Mouse (Mus musculus) right cerebral cortex, postnatal 36 days (tissue): ENCODE results near the gene 4930432M17Rik.

Source experiments
- DNase-seq, 2 experiments: peaks; one replicate each; pipeline ENCODE4 v3.0.0; 2022; ENCODE audit warnings: low spot score in 2 of 2, mixed read lengths in 1 of 2

Gene 4930432M17Rik

DNA sequence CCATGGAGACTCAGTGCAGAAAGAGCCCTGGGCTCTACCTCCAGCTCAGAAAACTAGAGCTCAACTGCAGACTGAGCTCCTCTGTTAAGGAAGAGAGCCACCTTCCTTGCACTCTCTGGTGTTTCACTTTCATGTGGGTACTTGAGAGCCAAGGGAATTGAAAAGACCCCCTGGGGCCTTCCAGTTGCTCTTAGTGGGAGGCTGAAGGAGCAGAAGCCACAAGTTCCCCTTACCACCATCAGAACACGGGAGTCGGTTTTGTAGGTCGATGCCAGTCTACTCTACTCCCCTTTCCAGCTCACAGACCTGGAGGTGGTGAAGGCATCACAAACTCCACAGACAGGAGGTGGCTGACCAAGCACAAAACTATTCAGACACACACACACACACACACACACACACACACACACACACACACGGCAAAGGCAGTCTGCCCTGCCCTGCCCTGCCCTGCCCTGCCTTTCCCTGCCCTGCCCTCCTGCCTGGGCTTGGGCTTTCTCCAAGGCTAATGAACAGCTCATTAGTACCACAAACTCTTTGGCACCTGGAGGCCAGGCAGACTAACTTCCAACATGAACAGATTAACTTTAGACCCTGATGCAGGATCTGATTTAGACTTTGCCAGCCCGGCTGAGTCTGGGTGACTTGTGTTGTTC, 1.7 kb downstream of the 4930432M17Rik start:
- DNase-seq: no peak

GRCm38 (mm10) chr3:121678935-121679334, 8.4 kb downstream of the 4930432M17Rik start:
- no peak for DNase-seq

GRCm38 (mm10) chr3:121679443-121679842, 8.9 kb downstream of the 4930432M17Rik start:
- DNase-seq: no peak

DNA sequence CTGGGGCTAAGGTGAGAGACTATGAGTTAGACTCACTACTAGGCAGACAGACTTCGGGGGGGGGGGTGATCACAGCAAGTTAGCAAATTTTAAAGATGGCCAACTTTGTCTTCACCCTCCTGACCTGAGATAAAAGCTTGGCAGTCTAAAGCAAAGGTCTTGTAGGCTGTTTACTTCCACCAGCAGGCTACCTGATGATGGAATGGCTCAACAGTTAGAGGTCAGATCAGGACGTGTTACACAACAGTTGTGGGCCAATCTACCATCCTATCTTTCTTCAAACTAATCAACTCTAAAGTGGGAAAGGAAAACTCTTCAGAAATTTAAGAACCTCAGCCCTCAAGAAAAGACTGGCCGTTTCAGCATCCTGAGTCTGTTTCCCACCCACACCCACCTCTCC, 9.6 kb downstream of the 4930432M17Rik start:
- DNase-seq: no peak

DNA sequence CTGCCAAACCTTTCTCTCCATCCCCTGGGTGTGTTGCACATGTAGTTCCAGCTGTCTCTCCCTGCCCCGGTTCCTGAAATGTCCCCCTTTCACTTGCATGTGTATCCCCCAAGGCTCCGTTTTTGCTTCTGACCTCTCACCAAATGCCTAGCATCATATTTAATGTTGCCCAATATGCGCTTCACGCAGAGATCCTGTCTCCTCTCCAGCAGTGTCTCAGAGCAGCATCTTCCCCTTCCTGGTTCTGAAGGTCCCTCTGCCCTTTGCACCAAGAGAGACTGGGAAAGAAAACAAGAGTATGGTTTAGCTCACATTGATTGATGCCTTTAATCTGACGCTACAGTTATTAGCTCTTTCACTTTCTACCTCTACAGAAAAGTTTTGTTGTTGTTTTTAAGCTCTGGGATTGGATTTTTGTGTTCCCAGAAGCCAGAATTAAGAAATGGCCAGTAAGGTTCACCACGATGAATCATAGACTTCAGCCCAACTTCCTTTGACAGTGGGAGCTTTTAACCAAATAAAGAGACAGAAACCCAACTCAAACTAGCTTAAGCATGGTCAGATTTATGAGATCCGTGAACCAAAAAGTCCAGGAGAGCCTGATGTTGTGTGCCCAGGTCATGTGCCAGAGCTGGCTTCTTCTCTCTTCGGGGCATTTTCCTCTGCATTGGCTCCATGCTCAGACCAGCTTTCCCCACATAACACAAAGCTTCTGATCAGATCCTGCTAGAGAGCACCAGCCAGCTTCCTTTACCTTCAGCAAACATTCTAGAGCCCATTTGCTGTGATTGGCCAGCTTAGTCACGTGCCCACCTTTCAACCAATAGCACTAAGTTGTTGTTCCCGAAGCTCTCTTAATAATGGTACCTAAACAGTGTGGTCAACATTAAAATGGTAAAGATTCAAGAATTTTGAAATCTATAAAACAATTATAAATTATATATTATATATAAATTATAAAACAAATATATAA, 12.2 kb downstream of the 4930432M17Rik start:
- DNase-seq: no peak

DNA sequence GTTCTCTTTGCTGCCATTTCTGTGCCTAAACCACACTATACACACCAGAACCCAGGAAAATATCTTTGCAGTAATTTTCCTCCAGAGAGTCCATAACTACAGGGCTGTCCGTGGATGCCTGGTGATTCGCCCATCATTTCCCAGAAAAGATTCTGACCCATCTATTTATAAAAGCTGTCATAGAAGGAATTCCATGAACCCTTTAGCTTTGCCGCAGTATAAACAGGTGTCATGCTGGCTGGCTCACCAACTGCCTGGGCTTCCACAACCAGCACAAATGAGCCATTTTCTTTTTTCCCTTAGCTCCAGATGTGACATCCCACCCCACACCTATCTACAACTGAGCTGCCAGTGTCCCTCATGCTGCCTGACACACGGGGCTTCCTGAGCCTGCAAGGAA, 14.0 kb downstream of the 4930432M17Rik start:
- DNase-seq: no peak

GRCm38 (mm10) chr3:121684963-121685362, 14.4 kb downstream of the 4930432M17Rik start:
- DNase-seq: no peak

DNA sequence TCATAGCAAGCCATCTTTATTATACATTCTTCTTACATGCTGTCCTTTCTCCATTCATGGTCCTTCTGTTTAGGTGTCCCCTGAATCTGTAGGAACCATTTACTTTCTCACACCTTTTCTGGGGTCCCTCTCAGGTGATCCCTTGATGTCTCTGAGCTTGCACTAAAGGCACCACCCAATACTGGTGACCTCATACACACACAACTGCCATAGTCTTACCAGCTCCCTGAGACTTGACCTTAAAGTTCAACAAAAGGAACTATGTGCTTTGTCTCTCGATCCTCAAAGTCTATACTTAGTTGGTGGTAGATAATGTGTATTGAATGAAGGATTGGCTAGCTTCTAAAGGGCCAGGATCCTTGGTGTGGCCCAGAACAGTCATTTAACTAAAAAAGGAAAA, 15.4 kb downstream of the 4930432M17Rik start:
- no peak for DNase-seq

GRCm38 (mm10) chr3:121686408-121686911, 15.9 kb downstream of the 4930432M17Rik start:
- DNase-seq: no peak

DNA sequence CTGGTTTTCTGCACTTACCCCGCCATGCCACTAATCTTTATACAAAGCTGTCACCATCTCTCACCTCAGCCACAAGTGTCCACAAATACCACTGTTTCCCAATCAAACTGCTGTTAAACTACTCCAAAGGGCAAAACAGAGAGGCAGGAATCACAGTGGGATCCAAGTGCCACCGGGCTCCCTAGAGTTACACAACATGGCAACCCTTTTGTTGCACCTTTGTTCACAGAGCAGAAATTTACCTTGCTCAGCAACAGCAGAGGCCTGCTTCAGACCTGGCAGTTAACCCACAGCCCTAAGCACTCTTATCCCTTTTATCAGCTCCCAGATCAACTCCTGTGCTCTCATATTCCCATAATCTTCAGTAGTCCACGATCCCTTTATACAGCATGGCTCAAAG, 17.2 kb downstream of the 4930432M17Rik start:
- DNase-seq: no peak

DNA sequence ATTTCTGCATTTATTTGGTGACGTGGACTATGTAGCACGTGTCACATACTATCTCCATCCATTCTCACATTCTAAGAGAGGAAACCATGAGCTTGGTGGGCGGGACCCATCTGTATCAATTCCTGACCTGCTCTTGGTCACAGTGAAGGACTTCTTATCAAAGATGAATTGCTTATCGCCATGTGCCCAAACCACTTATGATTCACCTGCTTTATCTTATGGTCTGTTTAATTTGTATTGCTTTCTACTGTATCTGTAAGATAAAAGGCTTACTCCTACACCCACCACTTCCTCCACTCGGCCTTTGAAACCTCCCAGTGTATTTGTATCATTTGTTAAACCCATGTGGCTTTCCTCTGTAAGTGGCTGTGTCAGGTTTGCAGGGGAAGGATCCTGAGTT, 18.5 kb downstream of the 4930432M17Rik start:
- no peak for DNase-seq

DNA sequence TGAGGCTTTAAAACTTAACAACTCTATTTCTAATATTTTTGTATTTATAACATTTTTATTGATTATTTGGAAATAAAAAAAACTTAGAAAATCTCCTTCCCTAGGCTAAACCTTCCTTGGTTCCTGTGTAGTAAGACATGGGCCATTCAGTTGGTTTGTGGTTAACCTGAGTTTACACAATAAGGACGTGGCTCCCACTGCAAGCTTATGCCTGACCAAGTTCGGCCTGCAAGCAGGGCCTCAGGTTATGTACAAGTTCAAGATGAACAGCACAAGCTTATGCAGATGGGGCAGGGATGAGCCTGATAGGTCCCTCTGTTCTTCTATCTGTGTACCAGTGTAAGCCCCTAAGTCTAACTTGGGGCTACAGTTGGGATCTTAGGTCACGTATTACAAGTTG, 19.1 kb downstream of the 4930432M17Rik start:
- no peak for DNase-seq

- DNase-seq: no peak
These were observed 22.6 kb downstream of the 4930432M17Rik start for GRCm38 (mm10) chr3:121693001-121693730.

DNA sequence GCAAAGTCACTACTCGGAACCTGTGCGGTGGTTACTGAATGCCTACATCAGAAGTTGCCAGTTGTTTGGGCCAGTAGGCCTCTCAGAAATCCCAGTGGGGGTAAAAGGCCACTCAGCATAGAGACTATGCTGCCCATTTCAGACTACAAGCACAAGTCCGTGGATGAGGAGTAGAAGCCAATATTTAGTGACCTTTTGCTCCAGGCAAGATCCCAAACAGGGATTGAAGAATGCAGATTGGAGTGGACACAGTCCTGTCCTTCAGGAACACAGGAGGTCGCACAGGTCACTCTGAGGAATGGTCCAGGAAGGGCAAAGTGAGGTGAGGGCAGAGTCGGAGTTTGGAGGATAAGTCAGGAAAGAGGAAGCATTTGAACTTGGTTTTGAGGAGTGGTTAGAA, 23.2 kb downstream of the 4930432M17Rik start:
- DNase-seq: no peak

GRCm38 (mm10) chr3:121697169-121697568, 26.6 kb downstream of the 4930432M17Rik start:
- DNase-seq: no peak

- DNase-seq: no peak
These were observed 28.8 kb downstream of the 4930432M17Rik start for GRCm38 (mm10) chr3:121699401-121699800.

DNA sequence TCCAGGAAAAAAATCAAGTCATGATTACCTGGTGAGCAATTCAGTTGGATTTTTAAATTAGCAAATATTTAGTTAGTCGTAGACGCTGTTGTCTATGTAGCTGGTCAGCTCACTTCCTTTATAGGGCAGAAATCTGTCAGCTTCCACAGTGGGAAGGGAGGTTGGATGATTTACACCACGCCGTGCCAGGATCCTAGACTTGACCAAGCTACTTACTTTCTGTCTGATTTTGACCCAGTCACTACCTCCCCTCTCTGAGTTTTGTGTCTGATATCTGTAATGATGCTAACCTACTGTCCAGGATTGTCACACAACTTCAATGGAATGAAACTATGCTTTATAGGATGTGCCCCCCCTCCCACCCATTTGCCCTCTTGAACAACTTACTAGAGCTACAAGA, 29.3 kb downstream of the 4930432M17Rik start:
- no peak for DNase-seq

- DNase-seq: no peak
These were observed 29.9 kb downstream of the 4930432M17Rik start for GRCm38 (mm10) chr3:121700364-121700952.

GRCm38 (mm10) chr3:121703155-121703879, 32.8 kb downstream of the 4930432M17Rik start:
- DNase-seq: no peak

GRCm38 (mm10) chr3:121703880-121704243, 33.3 kb downstream of the 4930432M17Rik start:
- no peak for DNase-seq

GRCm38 (mm10) chr3:121706087-121706486, 35.5 kb downstream of the 4930432M17Rik start:
- no peak for DNase-seq
